Mouse (Mus musculus): ENCODE measurements at regions not wholly inside any gene's neighbourhood (a gene's known extent, or its start where the extent isn't known, plus 50 kb on each side); places are given as distances from the start of the nearest gene placed in this dataset.
A peak's percentile ranks its signal among the peaks of the same experiment; 100 is the strongest.
"Not testable (repeated sequence)": the region's sequence is repeated elsewhere in the genome, so short reads cannot be mapped to it uniquely, and the experiment has no call there.

DNA sequence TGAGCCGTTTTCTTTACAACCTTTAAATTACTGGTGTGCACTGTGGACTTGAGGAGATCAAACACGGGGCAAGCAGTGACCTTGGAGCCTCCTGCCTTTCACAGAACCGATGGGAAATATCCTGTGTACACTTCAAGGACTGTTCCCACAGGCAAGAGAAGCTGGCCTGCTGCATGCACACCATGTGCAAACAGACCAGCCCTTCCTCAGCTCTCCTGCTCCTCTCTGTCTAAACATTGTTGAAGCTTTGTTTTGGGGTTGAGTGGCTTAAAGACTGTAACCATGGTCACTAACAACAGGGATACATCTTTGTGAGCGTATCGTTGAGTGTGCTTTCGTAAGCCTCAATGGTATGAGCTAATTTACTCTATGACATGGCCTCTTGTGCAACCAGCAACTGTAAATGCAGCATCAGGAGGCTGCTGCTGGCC, 50.2 kb upstream of the Agps start:
- no peak for DNase-seq (ENCODE audit: low read depth, low spot score)

DNA sequence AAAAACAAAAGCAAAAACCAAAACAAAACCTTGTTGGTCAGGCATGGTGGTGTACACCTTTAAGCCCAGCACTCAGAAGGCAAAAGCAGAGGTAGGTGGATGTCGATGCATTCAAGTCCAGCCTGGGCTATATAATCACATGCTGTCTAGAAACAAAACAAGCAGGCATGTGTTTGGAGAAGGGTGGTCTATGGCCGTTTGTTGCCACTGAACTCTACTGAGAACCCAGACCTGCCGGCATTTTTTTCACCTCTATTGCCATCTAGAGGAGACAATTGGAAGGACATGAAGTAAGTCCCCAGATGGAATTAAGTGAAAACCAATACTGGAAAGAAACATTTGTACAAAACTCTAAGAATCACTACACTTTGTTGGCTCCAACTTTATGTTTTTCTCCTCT, 50.9 kb upstream of the Agps start:
- DNase-seq (ENCODE audit: low read depth, low spot score): peak; percentile 62

DNA sequence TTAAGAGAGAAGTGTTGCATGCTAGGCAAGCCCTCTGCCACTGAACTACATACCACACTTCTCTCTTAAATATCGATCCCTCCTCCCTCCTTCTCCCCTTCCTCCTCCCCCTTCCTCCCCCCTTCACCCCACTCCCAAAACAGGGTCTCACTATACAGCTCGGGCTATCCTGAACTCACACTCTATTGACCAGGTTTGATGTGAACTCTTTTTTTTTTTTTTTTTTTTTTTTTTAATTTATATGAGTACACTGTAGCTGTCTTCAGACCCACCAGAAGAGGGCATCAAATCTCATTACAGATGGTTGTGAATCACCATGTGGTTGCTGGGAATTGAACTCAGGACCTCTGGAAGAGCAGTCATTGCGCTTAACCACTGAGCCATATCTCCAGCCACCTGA, 53.3 kb upstream of the Agps start:
- DNase-seq (ENCODE audit: low read depth, low spot score): not testable (repeated sequence)

DNA sequence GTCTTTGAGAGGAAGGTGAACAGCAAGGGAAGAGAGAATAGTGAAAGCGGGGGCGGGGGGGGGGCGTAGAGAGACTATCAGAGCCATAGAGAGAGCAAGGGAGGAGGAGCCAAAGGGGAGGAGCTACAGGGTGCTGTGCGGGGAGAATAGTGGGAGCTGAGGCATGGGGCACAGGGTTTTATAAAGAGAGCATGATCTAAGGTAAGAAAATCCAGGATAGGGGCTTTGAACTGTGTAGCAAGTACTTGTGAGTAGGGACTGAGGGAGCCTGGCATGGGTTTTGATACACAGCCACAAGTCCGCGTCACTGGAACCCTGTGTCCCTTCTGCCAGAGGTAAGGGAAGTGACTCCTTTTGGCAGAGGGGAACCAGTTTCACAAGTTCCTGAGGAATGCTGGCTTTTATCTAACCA, 54.9 kb upstream of the Agps start:
- no peak for DNase-seq (ENCODE audit: low read depth, low spot score)

GRCm38 (mm10) chr2:75776533-75776932, 55.4 kb upstream of the Agps start:
- DNase-seq (ENCODE audit: low read depth, low spot score): no peak

DNA sequence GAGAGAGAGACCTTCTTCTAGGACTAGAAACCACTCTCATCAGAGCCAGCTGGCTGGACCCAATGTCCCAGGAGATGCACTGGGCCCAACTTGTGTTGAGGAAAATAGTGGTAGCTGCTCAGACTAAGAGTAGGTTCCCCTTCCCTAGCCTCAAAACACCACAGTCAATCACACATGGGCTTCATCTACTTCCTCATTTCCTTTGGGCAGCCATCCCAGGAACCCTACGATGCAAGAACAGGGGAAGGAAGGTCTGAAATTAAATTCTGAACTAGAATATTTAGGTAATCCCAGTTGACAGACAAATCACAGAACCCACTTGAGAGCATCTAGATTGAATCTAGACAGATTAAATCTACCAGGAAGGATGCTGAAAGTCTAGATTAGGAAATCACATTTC, 56.8 kb upstream of the Agps start:
- no peak for DNase-seq (ENCODE audit: low read depth, low spot score)

DNA sequence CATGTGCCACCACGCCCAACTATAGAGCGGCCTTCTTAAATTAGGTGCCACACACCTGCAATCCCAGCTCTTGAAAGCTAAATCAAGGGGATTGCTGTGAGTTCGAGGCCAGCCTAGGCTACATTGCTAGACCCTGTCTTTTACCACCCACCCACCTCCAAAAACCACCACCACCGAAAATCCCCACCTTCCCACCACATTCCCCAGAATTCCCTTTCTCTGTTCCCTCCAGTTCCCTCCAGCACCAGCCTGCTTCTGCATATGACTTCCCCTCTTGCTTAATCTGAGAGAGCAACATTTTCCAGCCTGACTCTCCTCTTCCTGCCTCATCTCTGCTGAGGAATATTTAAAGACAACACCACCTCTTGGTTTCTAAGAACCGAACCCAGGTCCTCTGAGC, 58.5 kb upstream of the Agps start:
- no peak for DNase-seq (ENCODE audit: low read depth, low spot score)

DNA sequence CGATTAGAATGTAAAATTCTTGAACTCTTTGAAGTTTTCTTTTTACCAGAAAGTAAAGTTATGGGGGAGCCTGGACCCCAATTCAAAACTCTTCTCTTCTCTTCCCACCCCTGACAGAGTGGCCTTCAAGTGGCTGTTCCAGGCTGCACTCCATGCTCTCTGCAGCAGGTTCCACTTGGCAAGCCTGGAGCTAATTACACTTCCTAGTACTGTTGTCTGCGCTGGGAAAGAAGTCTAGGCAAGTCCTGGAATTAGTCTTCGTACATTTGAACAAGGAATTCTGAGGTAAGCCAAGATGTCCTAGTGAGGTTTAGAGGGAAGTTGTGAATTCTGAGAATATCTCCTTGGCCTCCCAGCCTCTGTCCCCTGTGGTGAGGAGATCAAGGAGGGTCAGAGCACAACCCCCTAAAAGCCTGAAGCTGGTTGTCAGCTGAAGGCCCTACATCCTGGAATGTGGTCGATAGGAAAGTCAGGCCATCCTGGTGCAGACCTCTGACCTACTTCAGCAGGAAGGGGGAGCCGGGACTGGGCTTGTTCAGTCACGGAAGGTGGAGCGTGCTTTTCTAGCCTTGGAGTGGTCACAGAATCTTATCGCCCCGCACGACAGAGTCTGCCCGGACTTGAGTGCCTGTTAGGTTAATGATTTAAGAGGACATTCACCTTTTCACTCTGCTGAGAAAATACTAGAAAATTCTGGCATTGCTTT, 59.6 kb upstream of the Agps start:
- DNase-seq (ENCODE audit: low read depth, low spot score): no peak

GRCm38 (mm10) chr2:75770633-75771032, 61.3 kb upstream of the Agps start:
- DNase-seq (ENCODE audit: low read depth, low spot score): no peak

GRCm38 (mm10) chr2:75768559-75769304, 63.2 kb upstream of the Agps start:
- no peak for DNase-seq (ENCODE audit: low read depth, low spot score)

DNA sequence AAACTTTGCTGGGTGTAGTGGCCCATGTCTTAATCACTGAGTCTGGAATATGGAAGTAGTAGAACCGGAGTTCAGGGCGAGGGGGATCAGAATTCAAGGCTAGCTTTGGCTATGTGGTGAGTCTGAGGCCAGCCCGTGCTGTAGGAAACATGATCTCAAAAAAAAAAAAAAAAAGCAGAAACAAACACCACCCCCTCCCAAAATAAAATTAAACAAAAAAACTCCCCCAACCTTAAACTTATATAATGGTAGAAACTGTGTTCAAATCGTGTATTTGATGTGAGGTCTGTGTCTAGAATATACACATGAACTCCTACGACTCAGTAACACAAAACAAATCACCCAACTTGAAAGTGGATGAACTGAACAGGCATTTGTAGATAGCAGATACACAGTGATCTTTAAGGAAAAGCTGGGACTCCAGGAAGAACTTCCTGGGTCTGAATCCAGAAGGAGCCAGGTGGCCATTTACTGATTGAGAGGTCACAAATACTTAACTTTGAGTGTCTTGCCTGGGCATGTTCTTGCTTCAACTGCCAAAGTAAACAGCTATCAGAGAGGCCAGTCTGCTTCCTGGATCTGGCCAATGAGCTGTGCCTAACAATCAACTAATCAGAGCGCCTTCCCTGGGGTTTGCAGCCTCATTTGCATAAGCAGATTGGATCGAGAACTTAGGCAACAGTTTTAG, 63.6 kb upstream of the Nfe2l2 start:
- DNase-seq (ENCODE audit: low read depth, low spot score): no peak

DNA sequence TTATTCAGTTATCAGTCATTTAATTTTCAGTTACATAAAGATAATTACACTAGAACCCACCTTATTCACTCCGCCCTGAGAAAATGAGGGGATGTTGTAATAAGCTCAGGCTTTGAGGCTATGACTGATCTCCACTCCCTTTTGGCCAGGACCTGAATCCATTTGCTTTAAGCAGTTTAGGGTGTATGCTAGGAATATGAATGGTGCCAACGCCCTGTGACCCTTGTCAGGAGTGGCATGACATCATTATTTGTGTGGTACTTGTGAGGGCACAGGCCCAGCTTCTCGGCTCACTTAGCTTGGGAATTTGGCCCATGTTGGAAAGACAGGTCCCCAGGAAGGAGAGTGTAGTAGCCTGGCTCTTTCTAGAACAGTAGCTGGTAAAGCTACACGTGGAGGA, 61.0 kb upstream of the Nfe2l2 start:
- DNase-seq (ENCODE audit: low read depth, low spot score): no peak

- peak; percentile 27 for DNase-seq (ENCODE audit: low read depth, low spot score)
These were observed 58.8 kb upstream of the Nfe2l2 start for GRCm38 (mm10) chr2:75763252-75763651.

GRCm38 (mm10) chr2:75762030-75762429, 57.6 kb upstream of the Nfe2l2 start:
- DNase-seq (ENCODE audit: low read depth, low spot score): peak; percentile 48

DNA sequence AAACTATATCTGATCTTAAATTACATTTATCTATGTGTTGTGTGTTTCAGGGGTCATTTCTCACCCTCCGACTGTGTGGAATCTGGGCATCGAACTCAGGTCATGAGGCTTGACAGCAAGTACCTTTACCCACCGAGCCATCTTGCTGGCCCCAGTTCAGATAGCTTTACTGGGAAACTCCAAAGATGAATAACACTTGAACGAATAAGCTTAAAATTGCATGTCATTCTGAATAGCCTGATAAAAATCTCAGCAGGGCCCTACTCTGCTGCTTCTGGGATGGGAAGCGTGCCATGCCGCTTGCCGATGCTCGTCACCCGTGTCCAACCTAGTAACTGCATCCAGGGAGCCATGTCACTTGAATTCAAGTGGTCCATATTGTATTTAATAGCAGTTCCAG, 57.2 kb upstream of the Nfe2l2 start:
- no peak for DNase-seq (ENCODE audit: low read depth, low spot score)

DNA sequence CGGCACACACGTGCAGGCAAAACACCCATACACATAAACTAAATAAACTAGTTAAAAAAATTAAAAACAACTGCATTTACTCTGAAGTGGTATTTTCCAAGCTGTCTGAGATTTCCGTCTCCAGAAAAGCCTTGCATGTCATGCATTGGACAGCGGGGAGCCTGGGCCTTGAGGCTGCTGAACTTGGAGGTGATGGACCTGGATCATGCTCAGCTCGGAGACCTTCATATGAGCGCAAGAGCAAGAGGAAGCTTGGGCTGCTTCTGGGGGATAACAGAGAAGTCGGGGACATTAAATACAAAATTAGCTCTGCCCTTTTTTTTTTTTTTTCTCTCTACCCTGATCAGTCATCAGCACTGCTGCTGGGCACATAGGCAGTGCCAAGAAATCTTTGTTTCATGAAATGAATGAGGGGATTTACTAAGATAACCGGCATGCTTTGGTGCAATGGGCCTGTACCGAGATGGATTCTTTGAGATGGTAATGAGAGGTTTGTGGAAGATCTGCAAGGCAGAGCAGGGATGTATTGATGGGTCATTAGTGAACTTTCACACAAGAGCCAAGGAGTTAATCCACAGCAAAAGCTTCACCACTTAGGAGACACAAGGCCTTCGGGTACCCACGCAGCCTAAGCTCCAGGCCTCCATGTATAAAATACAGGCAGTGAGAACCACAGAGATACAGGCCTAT, 54.9 kb upstream of the Nfe2l2 start:
- DNase-seq (ENCODE audit: low read depth, low spot score): no peak

DNA sequence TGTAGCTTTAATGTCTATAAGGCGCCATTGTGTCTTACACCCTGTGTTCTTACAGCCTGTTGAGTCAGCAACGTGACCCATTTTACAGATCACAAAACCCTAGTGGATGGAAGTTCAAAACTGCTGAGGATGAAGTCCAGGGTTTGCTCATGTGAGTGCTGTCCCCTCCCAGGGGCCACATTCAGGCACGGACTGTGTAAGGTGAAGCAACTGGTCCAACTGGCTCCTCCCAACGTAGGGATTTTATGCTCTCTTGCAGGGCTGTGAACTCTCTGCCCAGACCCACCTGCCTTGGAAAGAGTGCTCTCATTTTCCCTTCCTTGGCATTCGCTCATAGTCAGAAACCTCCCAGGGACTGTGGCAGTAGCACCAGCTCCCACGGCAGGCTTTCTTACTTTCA, 53.8 kb upstream of the Nfe2l2 start:
- no peak for DNase-seq (ENCODE audit: low read depth, low spot score)

- DNase-seq (ENCODE audit: low read depth, low spot score): peak; percentile 72
These were observed 52.5 kb upstream of the Nfe2l2 start for GRCm38 (mm10) chr2:75756704-75757638.

DNA sequence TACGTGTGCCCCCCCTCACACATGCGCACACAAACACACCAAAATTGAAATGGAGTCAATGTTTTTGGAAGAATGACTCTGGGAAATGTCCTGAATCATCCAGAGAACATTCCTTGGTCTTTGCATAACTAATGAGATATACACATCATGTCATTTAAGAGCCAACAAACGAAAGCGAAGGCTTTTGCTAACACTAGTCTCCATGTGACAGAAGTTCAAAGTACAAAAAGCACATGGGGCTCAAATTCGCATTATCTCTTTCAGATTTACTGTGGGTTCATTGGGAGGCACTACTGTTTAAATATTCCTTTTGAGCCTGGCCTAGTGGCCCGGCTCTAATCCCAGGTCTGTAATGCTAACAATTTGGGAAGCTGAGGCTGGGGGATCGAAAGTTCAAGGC, 50.2 kb upstream of the Nfe2l2 start:
- no peak for DNase-seq (ENCODE audit: low read depth, low spot score)
